Mouse (Mus musculus): ENCODE measurements around the gene Olfr862. TPM values are rescaled to one million over a fixed set of nuclear protein-coding genes. Genes with fewer than 3 reads are reported as not detected.

Gene Olfr862
- not detected in 2 replicates for polyA plus RNA-seq (2014; fragmentation: Nextera tagmentation; extraction: Ambion mirVana)

- no peak within 1 kb of the TSS for H3K4me3 ChIP-seq (ENCODE audit: low read depth, low read length)
- H3K4me2 ChIP-seq (replicated peaks; ENCODE audit: low read depth, low read length): no peak within 1 kb of the TSS
- H3K9me3 ChIP-seq (ENCODE audit: control insufficient read depth, low read depth, low read length): no peaks in the 10 kb centered on the region
- no peak within 1 kb of the TSS for H3K27ac ChIP-seq (ENCODE audit: low read length)
- no peak for ATAC-seq (ENCODE audit: insufficient number of reproducible peaks, insufficient read depth, low FRiP score, low read depth)
- no peaks in the 10 kb centered on the region for H3K4me1 ChIP-seq (ENCODE audit: control insufficient read depth, insufficient read depth, low read length)
- H3K36me3 ChIP-seq (ENCODE audit: control insufficient read depth, insufficient read depth, low read length): no peaks in the 10 kb centered on the region
- no peaks in the 10 kb centered on the region for H3K27me3 ChIP-seq (ENCODE audit: control insufficient read depth, insufficient read depth, low read length)
- no peak within 1 kb of the TSS for H3K9ac ChIP-seq (replicated peaks; ENCODE audit: low read depth, low read length)
Observed at GRCm38 (mm10) chr9:19887904-19888303, at the start of gene Olfr862. TSS of gene Olfr862 (minus strand) at chr9:19888004.

- H3K36me3 ChIP-seq (ENCODE audit: control insufficient read depth, insufficient read depth, low read length): no peaks in the 10 kb centered on the region
- H3K27me3 ChIP-seq (ENCODE audit: control insufficient read depth, insufficient read depth, low read length): no peaks in the 10 kb centered on the region
- H3K4me3 ChIP-seq (ENCODE audit: low read depth, low read length): no peak within 1 kb of the TSS
- no peaks in the 10 kb centered on the region for H3K4me1 ChIP-seq (ENCODE audit: control insufficient read depth, insufficient read depth, low read length)
- H3K27ac ChIP-seq (ENCODE audit: low read length): no peak within 1 kb of the TSS
- no peak for ATAC-seq (ENCODE audit: insufficient number of reproducible peaks, insufficient read depth, low FRiP score, low read depth)
- H3K9me3 ChIP-seq (ENCODE audit: control insufficient read depth, low read depth, low read length): no peaks in the 10 kb centered on the region
- WGBS: 86% methylated on average over 2 of the region's 2 CpGs
- no peak within 1 kb of the TSS for H3K9ac ChIP-seq (replicated peaks; ENCODE audit: low read depth, low read length)
- H3K4me2 ChIP-seq (replicated peaks; ENCODE audit: low read depth, low read length): no peak within 1 kb of the TSS
Observed at GRCm38 (mm10) chr9:19916565-19916964, 28.8 kb upstream of the Olfr862 start, which contains the start of gene Olfr77. TSS of gene Olfr77 (plus strand) at chr9:19916865.

- no peak for ATAC-seq (ENCODE audit: insufficient number of reproducible peaks, insufficient read depth, low FRiP score, low read depth)
- Histone ChIP-seq H3K9me3 (ENCODE audit: control insufficient read depth, low read depth, low read length) (no peaks in the 10 kb centered on the region), H3K4me2 (replicated peaks; ENCODE audit: low read depth, low read length) (no peak overlapping the region), H3K4me1 (ENCODE audit: control insufficient read depth, insufficient read depth, low read length) (no peaks in the 10 kb centered on the region), H3K27me3 (ENCODE audit: control insufficient read depth, insufficient read depth, low read length) (no peaks in the 10 kb centered on the region), H3K9ac (replicated peaks; ENCODE audit: low read depth, low read length) (no peak overlapping the region), H3K27ac (ENCODE audit: low read length) (no peak overlapping the region), H3K36me3 (ENCODE audit: control insufficient read depth, insufficient read depth, low read length) (no peaks in the 10 kb centered on the region), H3K4me3 (ENCODE audit: low read depth, low read length) (no peak overlapping the region)
- 53% methylated on average over 4 of the region's 4 CpGs for WGBS
Observed at GRCm38 (mm10) chr9:19911170-19911569, 23.4 kb upstream of the Olfr862 start.

- Histone ChIP-seq H3K4me1 (ENCODE audit: control insufficient read depth, insufficient read depth, low read length) (no peaks in the 10 kb centered on the region), H3K36me3 (ENCODE audit: control insufficient read depth, insufficient read depth, low read length) (no peaks in the 10 kb centered on the region), H3K4me3 (ENCODE audit: low read depth, low read length) (no peak within 1 kb of the TSS), H3K9me3 (ENCODE audit: control insufficient read depth, low read depth, low read length) (no peaks in the 10 kb centered on the region), H3K27ac (ENCODE audit: low read length) (no peak within 1 kb of the TSS), H3K4me2 (replicated peaks; ENCODE audit: low read depth, low read length) (no peak within 1 kb of the TSS), H3K9ac (replicated peaks; ENCODE audit: low read depth, low read length) (no peak within 1 kb of the TSS), H3K27me3 (ENCODE audit: control insufficient read depth, insufficient read depth, low read length) (no peaks in the 10 kb centered on the region)
- 76% methylated on average over 1 of the region's 1 CpGs for WGBS
- no peak for ATAC-seq (ENCODE audit: insufficient number of reproducible peaks, insufficient read depth, low FRiP score, low read depth)
Observed at GRCm38 (mm10) chr9:19849647-19850046, 38.2 kb downstream of the Olfr862 start, which contains the start of gene Olfr860. TSS of gene Olfr860 (minus strand) at chr9:19849747.

Other genes with a start within 250 kb of the Olfr862 start
- gene Olfr857, start 178.6 kb downstream of the Olfr862 start, polyA plus RNA-seq (2014; fragmentation: Nextera tagmentation; extraction: Ambion mirVana): not detected in 2 replicates
- gene Olfr58, start 107.7 kb downstream of the Olfr862 start, polyA plus RNA-seq (2014; fragmentation: Nextera tagmentation; extraction: Ambion mirVana): not detected in 2 replicates
- not detected in 2 replicates for gene Olfr859, start 83.1 kb downstream of the Olfr862 start, polyA plus RNA-seq (2014; fragmentation: Nextera tagmentation; extraction: Ambion mirVana)
- gene Olfr860, start 38.3 kb downstream of the Olfr862 start, polyA plus RNA-seq (2014; fragmentation: Nextera tagmentation; extraction: Ambion mirVana): not detected in 2 replicates
- gene Olfr77, start 28.9 kb upstream of the Olfr862 start, polyA plus RNA-seq (2014; fragmentation: Nextera tagmentation; extraction: Ambion mirVana): 0.35 and 0.36 TPM in 2 replicates
- gene Olfr866, start 140.0 kb upstream of the Olfr862 start, polyA plus RNA-seq (2014; fragmentation: Nextera tagmentation; extraction: Ambion mirVana): not detected in 2 replicates
- gene Olfr867, start 169.6 kb upstream of the Olfr862 start, polyA plus RNA-seq (2014; fragmentation: Nextera tagmentation; extraction: Ambion mirVana): not detected in 2 replicates
- not detected in 2 replicates for gene Olfr868, start 210.6 kb upstream of the Olfr862 start, polyA plus RNA-seq (2014; fragmentation: Nextera tagmentation; extraction: Ambion mirVana)
- not detected in 2 replicates for gene Olfr869, start 241.0 kb upstream of the Olfr862 start, polyA plus RNA-seq (2014; fragmentation: Nextera tagmentation; extraction: Ambion mirVana)